Mouse (Mus musculus): ENCODE data around the gene Krtap14. TPM values are rescaled to one million over a fixed set of nuclear protein-coding genes. Genes with fewer than 3 reads are reported as not detected.

Krtap14 gene
- polyA plus RNA-seq (2012), result not detected in 2 replicates

GRCm38 (mm10) chr16:88826095-88826652 is at the start of gene Krtap14:
Gene Krtap14 (minus strand): TSS chr16:88826145.
- Histone ChIP-seq H3K4me3 (replicated peaks) (no peak within 1 kb of the TSS), H3K27me3 (ENCODE audit: control insufficient read depth) (no peaks in the 10 kb centered on the region), H3K9me3 (ENCODE audit: control insufficient read depth, low read length) (peaks cover 11% of the 10 kb centered on the region), H3K4me1 (ENCODE audit: control insufficient read depth) (no peaks in the 10 kb centered on the region), H3K36me3 (ENCODE audit: control insufficient read depth) (no peaks in the 10 kb centered on the region)
- TF ChIP-seq TAL1 (IDR thresholded peaks at IDR 0.05; ENCODE audit: low read length), result no peak
- no peak for TF ChIP-seq GATA1 (IDR thresholded peaks at IDR 0.05; ENCODE audit: low read length)

DNA sequence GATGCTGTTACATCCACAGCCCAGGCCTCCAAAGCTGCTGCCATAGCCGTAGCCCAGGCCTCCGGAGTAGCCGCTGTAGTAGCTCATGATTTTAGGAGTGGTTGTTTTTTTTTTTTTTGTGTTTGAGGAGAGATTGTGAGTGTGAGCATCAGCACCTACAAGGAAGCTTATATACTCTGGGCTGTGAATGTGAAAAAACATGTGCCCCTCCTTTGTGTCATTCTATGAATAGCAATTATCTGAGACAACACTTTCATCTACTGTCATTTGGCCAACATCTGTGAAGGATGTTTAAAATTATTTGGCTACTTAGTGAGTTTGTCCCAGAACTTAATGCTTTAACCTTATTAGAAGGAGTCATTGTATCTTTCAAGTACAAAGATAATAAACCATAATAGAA is 48.2 kb upstream of the Krtap14 start, which contains the start of gene Krtap19-2:
Gene Krtap19-2, minus strand, starts transcription at position 101 of the 400 bp plus-strand sequence.
- Histone ChIP-seq H3K36me3 (ENCODE audit: control insufficient read depth) (no peaks in the 10 kb centered on the region), H3K9me3 (ENCODE audit: control insufficient read depth, low read length) (no peaks in the 10 kb centered on the region), H3K4me3 (replicated peaks) (no peak within 1 kb of the TSS), H3K27me3 (ENCODE audit: control insufficient read depth) (no peaks in the 10 kb centered on the region), H3K4me1 (ENCODE audit: control insufficient read depth) (no peaks in the 10 kb centered on the region)
- TF ChIP-seq GATA1 (IDR thresholded peaks at IDR 0.05; ENCODE audit: low read length), result no peak
- no peak for TF ChIP-seq TAL1 (IDR thresholded peaks at IDR 0.05; ENCODE audit: low read length)

- Histone ChIP-seq H3K4me3 (replicated peaks) (no peak within 1 kb of the TSS), H3K27me3 (ENCODE audit: control insufficient read depth) (no peaks in the 10 kb centered on the region), H3K9me3 (ENCODE audit: control insufficient read depth, low read length) (no peaks in the 10 kb centered on the region; the same call in 1 of the 2 replicates), H3K4me1 (ENCODE audit: control insufficient read depth) (no peaks in the 10 kb centered on the region), H3K36me3 (ENCODE audit: control insufficient read depth) (no peaks in the 10 kb centered on the region)
- TF ChIP-seq TAL1 (IDR thresholded peaks at IDR 0.05; ENCODE audit: low read length), result no peak
- no peak for TF ChIP-seq GATA1 (IDR thresholded peaks at IDR 0.05; ENCODE audit: low read length)
These were observed 43.4 kb upstream of the Krtap14 start, which contains the start of gene Krtap19-1 for GRCm38 (mm10) chr16:88869311-88869710. Gene Krtap19-1 (minus strand): TSS chr16:88869411.

- Histone ChIP-seq H3K36me3 (ENCODE audit: control insufficient read depth) (no peaks in the 10 kb centered on the region), H3K9me3 (ENCODE audit: control insufficient read depth, low read length) (peaks cover 3% of the 10 kb centered on the region)
- no peak for TF ChIP-seq TAL1 (IDR thresholded peaks at IDR 0.05; ENCODE audit: low read length)
- TF ChIP-seq GATA1 (IDR thresholded peaks at IDR 0.05; ENCODE audit: low read length), result no peak
These were observed 39.0 kb upstream of the Krtap14 start for GRCm38 (mm10) chr16:88864887-88865407.

DNA sequence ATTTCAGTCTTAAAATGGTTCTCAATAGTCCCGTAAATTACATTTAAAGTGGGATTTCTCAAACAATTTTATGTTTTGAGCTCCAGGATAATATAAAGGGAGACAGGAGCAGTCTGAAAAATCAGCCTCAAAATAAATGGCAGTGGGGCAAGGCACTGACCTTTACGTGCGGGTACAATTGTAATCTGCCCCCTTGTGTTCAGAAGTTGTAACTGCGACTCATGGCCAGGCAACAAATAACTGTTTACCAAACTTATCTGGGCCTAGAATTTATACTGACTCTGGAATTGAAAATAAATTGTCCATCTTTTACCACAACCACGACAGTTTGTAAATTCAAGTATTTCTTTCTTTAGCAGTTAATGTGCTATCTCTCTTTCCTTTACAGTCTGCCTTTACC is 25.5 kb upstream of the Krtap14 start:
- Histone ChIP-seq H3K9me3 (ENCODE audit: control insufficient read depth, low read length) (peaks cover under 1% of the 10 kb centered on the region; the same call in 1 of the 2 replicates), H3K36me3 (ENCODE audit: control insufficient read depth) (no peaks in the 10 kb centered on the region), H3K27me3 (ENCODE audit: control insufficient read depth) (no peaks in the 10 kb centered on the region), H3K4me3 (replicated peaks) (no peak overlapping the region), H3K4me1 (ENCODE audit: control insufficient read depth) (no peaks in the 10 kb centered on the region)
- TF ChIP-seq TAL1 (IDR thresholded peaks at IDR 0.05; ENCODE audit: low read length) (no peak), GATA1 (IDR thresholded peaks at IDR 0.05; ENCODE audit: low read length) (no peak)

More at GRCm38 (mm10) chr16:88864887-88865407, 39.0 kb upstream of the Krtap14 start:
- Histone ChIP-seq H3K4me1 (ENCODE audit: control insufficient read depth) (no peaks in the 10 kb centered on the region), H3K27me3 (ENCODE audit: control insufficient read depth) (no peaks in the 10 kb centered on the region), H3K4me3 (replicated peaks) (no peak overlapping the region)

DNA sequence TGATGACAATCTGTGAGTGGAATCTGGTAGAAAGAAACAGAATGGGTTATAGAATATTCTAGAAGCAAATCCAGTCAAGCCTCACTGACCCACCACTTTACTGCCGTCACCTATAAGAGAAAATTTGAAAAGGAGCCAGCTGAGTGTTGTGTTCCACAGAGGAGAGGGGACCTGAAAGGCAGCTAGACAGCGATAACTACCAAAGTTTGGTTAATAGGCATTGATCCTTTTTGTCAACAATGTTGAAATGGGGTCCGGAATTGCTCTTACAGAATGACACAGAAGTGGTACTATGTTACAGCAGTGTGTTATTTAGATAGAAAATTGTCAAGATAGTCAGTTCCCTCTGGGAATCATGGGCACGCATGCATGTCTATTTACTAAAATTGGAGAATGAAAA is 22.6 kb upstream of the Krtap14 start:
- H3K9me3 ChIP-seq (ENCODE audit: control insufficient read depth, low read length), result peaks cover 4% of the 10 kb centered on the region; the same call in 1 of the 2 replicates
- H3K4me3 ChIP-seq (replicated peaks), result no peak overlapping the region
- no peaks in the 10 kb centered on the region for H3K4me1 ChIP-seq (ENCODE audit: control insufficient read depth)
- H3K36me3 ChIP-seq (ENCODE audit: control insufficient read depth), result no peaks in the 10 kb centered on the region
- no peaks in the 10 kb centered on the region for H3K27me3 ChIP-seq (ENCODE audit: control insufficient read depth)
- TF ChIP-seq TAL1 (IDR thresholded peaks at IDR 0.05; ENCODE audit: low read length), result no peak

DNA sequence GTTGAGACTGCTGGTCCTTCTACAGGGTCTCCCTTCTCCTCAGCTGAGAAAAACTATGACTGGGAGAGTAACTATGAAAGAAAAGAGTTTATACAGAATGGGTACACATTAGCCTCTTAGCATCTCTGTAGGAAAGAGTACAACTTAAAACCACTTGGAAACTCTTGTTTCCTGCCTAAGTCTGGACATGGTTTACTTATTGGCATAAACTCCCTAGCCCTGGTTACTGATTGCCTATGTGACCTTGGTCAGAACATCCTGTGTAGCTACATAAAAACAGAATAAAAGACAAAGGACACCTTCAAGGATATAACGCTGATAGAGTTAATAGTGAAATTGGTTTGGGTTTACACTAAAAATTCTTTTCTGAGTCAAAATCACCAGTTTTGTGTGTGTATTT is 21.4 kb upstream of the Krtap14 start:
- TF ChIP-seq TAL1 (IDR thresholded peaks at IDR 0.05; ENCODE audit: low read length) (no peak), GATA1 (IDR thresholded peaks at IDR 0.05; ENCODE audit: low read length) (no peak)
- Histone ChIP-seq H3K4me3 (replicated peaks) (no peak overlapping the region), H3K4me1 (ENCODE audit: control insufficient read depth) (no peaks in the 10 kb centered on the region), H3K27me3 (ENCODE audit: control insufficient read depth) (no peaks in the 10 kb centered on the region), H3K36me3 (ENCODE audit: control insufficient read depth) (no peaks in the 10 kb centered on the region), H3K9me3 (ENCODE audit: control insufficient read depth, low read length) (peaks cover 7% of the 10 kb centered on the region; the same call in 1 of the 2 replicates)

DNA sequence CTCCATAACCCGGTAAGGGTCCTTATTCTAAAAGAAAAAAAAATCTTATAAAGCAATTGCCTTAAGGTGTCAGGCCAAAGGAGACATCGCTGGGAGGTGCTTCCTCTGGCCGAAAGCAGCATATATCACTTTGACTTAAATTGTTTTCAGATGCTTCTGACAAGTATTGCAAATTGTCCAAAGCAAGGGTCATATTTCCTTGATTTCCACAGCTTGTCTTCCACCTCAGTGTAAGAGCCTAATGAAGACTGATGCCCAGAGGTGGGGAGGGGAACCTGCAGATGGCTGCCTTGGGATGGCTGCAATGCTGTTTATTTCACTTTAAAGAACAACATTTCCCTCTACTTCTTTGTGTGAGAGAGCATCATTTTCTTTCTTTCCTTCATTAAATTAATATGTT is 1.0 kb upstream of the Krtap14 start:
- Histone ChIP-seq H3K36me3 (ENCODE audit: control insufficient read depth) (no peaks in the 10 kb centered on the region), H3K9me3 (ENCODE audit: control insufficient read depth, low read length) (peaks cover 11% of the 10 kb centered on the region), H3K27me3 (ENCODE audit: control insufficient read depth) (no peaks in the 10 kb centered on the region), H3K4me1 (ENCODE audit: control insufficient read depth) (no peaks in the 10 kb centered on the region), H3K4me3 (replicated peaks) (no peak overlapping the region)
- no peak for TF ChIP-seq TAL1 (IDR thresholded peaks at IDR 0.05; ENCODE audit: low read length)
- no peak for TF ChIP-seq GATA1 (IDR thresholded peaks at IDR 0.05; ENCODE audit: low read length)

GRCm38 (mm10) chr16:88823736-88824135 is 2.2 kb downstream of the Krtap14 start:
- no peak overlapping the region for H3K4me3 ChIP-seq (replicated peaks)
- TF ChIP-seq TAL1 (IDR thresholded peaks at IDR 0.05; ENCODE audit: low read length) (no peak), GATA1 (IDR thresholded peaks at IDR 0.05; ENCODE audit: low read length) (no peak)
- H3K4me1 ChIP-seq (ENCODE audit: control insufficient read depth), result no peaks in the 10 kb centered on the region
- H3K36me3 ChIP-seq (ENCODE audit: control insufficient read depth), result no peaks in the 10 kb centered on the region
- no peaks in the 10 kb centered on the region for H3K27me3 ChIP-seq (ENCODE audit: control insufficient read depth)
- peaks cover 14% of the 10 kb centered on the region for H3K9me3 ChIP-seq (ENCODE audit: control insufficient read depth, low read length)
